Mouse (Mus musculus) olfactory bulb, adult 2 months (tissue): Measurements from ENCODE around the gene Mpp4. TPM values are rescaled to one million over a fixed set of nuclear protein-coding genes. Genes with fewer than 3 reads are reported as not detected.

Experiments
- H3K27ac ChIP-seq: fragments of 200-500 bp; 2 replicates; pipeline ENCODE4 v1.5.1; 2012; ENCODE audit warnings: low read depth, low read length; ENCODE audit not compliant: insufficient read depth
- H3K4me1 ChIP-seq: fragments of 200-500 bp; 2 replicates; pipeline ENCODE4 v1.6.1; 2012; ENCODE audit warnings: low read length; ENCODE audit not compliant: control insufficient read depth, insufficient read depth
- H3K4me3 ChIP-seq: fragments of 200-500 bp; 2 replicates; pipeline ENCODE4 v1.5.1; 2012; ENCODE audit warnings: mild to moderate bottlenecking, low read depth, low read length, moderate library complexity; ENCODE audit not compliant: insufficient read depth
- CTCF ChIP-seq: fragments of 200-500 bp; IDR thresholded peaks from 2 replicates; pipeline ENCODE4 v1.5.1; 2012; ENCODE audit warnings: low read depth, mild to moderate bottlenecking, low read length, moderate library complexity; ENCODE audit not compliant: insufficient read depth
- POLR2A ChIP-seq: fragments of 200-500 bp; IDR thresholded peaks from 2 replicates; pipeline ENCODE4 v1.6.1; 2012; ENCODE audit warnings: mild to moderate bottlenecking, low read depth, low read length, moderate library complexity; ENCODE audit not compliant: insufficient read depth
- WGBS: fragments of 180-500 bp; shearing (Covaris S2); methylation state at CpG from one replicate; pipeline ENCODE4 v1.1.7; 2018; 5-methylcytosine and 5-hydroxymethylcytosine counted together
- polyA plus RNA-seq: library from polyadenylated mRNA; stranded (reverse); fragments of >200 nt; gene quantifications from 2 replicates; pipeline ENCODE4 v1.2.4, GENCODE M21; 2012; ENCODE audit warnings: low replicate concordance; ENCODE audit not compliant: missing spikeins, insufficient read depth, insufficient read length

Gene Mpp4
- polyA plus RNA-seq, 1 experiment, result not detected

- WGBS, result 82% methylated on average over 5 of the region's 5 CpGs
- no peak overlapping the region for H3K4me3 ChIP-seq
- H3K27ac ChIP-seq, result no peak overlapping the region
- H3K4me1 ChIP-seq, result no peaks in the 10 kb centered on the region
- TF ChIP-seq CTCF, result no peak
- TF ChIP-seq POLR2A, result no peak
Measured at GRCm38 (mm10) chr1:59125558-59125957, 37.6 kb downstream of the Mpp4 start.

DNA sequence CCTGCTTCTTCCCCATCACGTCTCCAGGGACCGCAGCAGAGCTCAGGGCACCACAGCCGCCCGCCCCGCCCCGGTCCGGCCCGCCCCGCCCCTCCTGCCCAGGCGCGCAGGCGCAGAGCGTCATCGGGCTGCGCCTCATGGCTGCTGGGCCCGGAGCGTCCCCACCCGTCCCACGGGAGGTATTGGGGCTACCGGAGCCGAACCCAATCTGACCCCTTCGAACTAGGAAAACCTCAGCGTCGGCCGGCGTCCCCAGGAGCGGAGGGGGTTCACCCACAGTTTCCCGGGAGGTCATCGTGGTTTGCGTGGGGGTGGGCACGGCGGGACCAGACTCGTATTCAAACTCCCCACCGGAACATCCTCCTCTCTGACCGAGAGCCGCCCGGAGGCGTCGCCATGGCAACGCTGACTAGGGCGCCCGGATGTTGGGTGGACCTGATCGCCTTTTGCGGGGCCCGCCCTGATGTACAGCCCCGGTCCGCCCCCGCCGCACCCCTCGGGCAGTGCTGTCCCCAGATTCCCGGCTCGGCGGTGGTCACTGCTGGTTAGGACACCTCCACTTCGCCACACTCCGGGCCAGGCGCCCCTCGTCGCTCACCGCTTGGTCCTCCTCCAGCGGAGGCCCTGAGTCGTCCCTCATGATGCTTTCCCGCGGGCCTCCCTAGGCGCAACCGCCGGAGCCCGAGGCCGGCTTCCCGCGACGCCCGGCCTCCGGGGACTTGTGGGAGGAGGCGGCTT is 43.3 kb downstream of the Mpp4 start, which contains the start of gene Tmem237:
Tmem237 (minus strand) TSS at position 689 of the 738 bp plus-strand sequence.
- TF ChIP-seq POLR2A (peak; percentile 73), CTCF (no peak)
- Histone ChIP-seq H3K27ac (peak within 1 kb of the TSS; percentile 76), H3K4me1 (no peaks in the 10 kb centered on the region), H3K4me3 (peak within 1 kb of the TSS; percentile 94)
- under 1% methylated on average over 74 of the region's 74 CpGs for WGBS

DNA sequence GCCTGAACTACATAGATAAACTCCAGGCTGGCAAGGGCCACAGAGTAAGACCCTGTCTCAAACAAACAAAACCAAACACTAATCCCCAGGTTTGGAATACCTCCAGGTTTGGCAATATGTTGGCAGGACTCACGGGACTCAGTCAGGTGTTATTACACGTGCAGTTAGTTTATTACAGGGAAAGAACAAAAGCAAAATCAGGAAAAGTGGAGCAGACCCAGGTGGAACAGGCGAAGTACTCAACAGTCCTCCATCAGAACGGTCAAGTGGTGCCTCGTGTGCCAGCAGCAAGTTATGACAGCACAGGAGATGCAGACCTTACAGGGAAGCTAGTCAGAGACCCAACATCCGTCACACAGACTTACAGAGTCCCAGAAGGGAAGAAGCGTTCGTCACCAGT is 52.7 kb downstream of the Mpp4 start:
- Histone ChIP-seq H3K27ac (no peak overlapping the region), H3K4me3 (no peak overlapping the region), H3K4me1 (no peaks in the 10 kb centered on the region)
- WGBS, result 77% methylated on average over 8 of the region's 8 CpGs
- TF ChIP-seq CTCF (no peak), POLR2A (no peak)

GRCm38 (mm10) chr1:59102071-59102470 is 61.1 kb downstream of the Mpp4 start:
- no peaks in the 10 kb centered on the region for H3K4me1 ChIP-seq
- TF ChIP-seq CTCF (no peak), POLR2A (no peak)
- H3K4me3 ChIP-seq, result no peak overlapping the region
- 93% methylated on average over 6 of the region's 6 CpGs for WGBS
- H3K27ac ChIP-seq, result no peak overlapping the region

DNA sequence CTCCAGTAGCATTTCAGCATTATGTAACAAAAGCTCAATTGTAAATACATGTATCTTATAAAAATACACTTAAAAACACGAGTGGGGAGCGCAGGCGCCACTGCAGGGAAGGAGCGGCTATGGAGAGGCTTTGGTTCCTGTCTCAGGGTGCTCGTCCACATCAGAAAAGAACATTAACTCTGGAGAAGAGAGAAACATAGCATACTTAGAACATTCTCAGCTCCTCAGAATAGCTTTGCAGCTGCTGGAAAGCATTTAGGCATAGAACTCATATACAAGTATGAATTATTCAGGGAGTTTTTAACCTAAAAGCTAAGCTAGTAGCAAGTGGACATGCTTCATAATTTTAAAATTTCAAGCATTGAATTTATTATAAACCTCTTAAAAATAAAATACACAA is 62.2 kb downstream of the Mpp4 start:
- 91% methylated on average over 5 of the region's 5 CpGs for WGBS
- TF ChIP-seq POLR2A (no peak), CTCF (no peak)

DNA sequence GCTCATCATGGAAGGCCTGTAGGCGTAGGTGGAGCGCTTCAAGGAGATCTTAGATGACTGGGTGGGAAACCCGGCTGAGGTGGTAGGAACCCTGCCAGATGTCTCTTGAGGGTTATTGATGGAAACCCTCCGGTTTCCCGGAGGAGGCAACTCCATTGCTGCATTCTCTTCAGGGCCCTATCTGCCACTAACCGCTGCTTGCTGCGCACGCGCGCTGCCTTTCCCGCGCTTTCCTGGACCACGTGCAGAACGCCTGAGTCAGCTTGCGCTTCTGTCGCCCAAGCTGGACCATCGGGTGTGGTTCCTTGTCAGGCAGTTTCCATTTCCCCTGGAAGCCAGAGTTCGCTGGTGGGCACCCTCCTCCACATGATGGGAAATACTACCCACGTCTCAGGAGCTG is 68.5 kb downstream of the Mpp4 start, which contains the start of gene C2cd6:
C2cd6 (minus strand) TSS at position 196 of the 400 bp plus-strand sequence.
- Histone ChIP-seq H3K27ac (no peak within 1 kb of the TSS), H3K4me3 (no peak within 1 kb of the TSS), H3K4me1 (no peaks in the 10 kb centered on the region)
- TF ChIP-seq CTCF (no peak), POLR2A (no peak)
- 93% methylated on average over 19 of the region's 19 CpGs for WGBS

More for the DNA sequence above, 62.2 kb downstream of the Mpp4 start:
- H3K4me1 ChIP-seq, result no peaks in the 10 kb centered on the region
- H3K27ac ChIP-seq, result no peak overlapping the region
- no peak overlapping the region for H3K4me3 ChIP-seq

Other genes with a start within 250 kb of the Mpp4 start
- 153 and 407 TPM in 2 replicates for gene Trak2, start 190.0 kb downstream of the Mpp4 start, polyA plus RNA-seq
- gene Stradb, start 189.9 kb downstream of the Mpp4 start, polyA plus RNA-seq, result not detected in 2 replicates
- not detected in 2 replicates for gene C2cd6, start 68.5 kb downstream of the Mpp4 start, polyA plus RNA-seq
- gene Tmem237, start 43.0 kb downstream of the Mpp4 start, polyA plus RNA-seq, result not detected in 2 replicates
- not detected in 2 replicates for gene Als2, start 73.8 kb upstream of the Mpp4 start, polyA plus RNA-seq
- gene Cdk15, start 93.5 kb upstream of the Mpp4 start, polyA plus RNA-seq, result not detected in 2 replicates